Mouse (Mus musculus) 3134 (cell line): ENCODE results near the gene Tmem132d.

ENCODE experiments used
- DNase-seq: peaks from one replicate; pipeline ENCODE4 v3.0.0-alpha.2; 2011; ENCODE audit warnings: low spot score; ENCODE audit not compliant: insufficient read length; ENCODE audit errors: extremely low read depth

Gene Tmem132d

DNA sequence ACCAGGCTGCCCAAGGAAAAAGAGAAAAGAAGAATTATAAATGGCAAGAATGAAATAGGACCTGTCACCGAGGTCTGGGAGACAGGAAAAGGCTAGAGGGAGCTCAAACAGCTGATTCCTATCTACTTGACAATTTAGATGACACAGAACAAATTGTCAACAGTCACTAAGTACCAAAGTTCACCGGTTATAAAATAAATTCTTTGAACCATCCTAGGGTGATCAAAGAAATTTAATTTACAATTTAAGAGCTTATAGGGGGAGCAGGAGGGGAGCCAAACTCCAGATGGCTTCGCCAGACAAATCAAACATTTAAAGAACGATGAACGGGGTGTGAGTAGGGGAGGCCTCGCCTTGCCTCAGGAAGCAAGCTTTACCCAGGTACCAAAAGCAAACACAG, 20.6 kb downstream of the Tmem132d start:
- DNase-seq = no peak

DNA sequence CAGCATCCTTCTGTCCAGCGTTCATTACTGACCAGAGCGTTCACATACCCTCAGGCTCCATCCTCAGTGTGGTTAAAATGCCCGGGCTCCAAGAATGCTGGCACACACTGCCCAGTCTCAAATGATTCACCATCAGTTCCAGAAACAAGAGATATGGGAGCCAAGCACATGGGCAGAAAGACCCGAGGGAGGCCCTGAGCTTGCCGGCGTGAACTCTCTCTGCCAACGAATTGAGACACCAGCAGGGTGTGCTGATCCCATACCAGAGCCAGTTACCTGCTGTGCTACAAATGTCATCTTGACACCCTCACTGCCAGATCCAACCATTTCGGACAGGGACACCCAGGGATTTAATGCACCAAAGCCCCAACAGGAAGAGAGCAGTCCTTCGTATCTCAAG, 25.3 kb downstream of the Tmem132d start:
- no peak for DNase-seq

DNA sequence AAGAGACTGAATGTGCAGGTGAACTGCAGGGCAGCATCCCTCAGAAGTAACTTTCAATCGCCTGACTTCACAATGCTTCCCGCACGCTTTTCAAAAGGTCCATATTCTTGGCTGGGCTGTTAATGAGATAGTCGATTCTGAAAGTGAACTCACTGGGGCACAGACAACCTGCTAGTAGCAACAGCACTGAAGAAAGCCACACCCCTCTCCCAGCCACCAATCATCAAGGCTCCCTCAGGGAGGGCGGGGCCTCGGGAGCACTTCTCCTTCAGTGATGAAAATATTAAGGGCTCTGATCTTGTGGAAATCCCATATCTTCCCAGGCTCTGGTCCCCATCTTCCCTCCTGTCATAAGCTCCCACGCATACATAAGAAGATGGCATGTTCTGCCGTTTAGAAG, 27.8 kb downstream of the Tmem132d start:
- no peak for DNase-seq

DNA sequence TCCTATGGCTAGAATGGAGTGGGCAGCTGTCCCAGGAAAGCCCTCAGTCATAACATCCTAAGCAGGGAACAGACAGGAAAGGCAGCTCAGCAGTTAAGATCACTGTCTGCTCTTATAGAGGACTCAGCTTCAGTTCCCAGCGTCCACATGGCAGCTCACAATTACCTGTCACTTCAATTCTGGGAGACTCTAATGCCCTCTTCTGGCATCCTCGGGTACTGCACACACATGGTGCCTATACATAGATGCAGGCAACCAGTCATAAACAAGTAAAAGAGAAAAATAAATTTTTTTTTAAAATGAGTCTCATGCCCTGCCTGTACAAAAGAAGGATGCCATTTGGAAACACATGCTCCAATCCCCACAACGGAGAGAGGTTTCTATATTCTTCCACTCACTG, 28.7 kb downstream of the Tmem132d start:
- no peak for DNase-seq

DNA sequence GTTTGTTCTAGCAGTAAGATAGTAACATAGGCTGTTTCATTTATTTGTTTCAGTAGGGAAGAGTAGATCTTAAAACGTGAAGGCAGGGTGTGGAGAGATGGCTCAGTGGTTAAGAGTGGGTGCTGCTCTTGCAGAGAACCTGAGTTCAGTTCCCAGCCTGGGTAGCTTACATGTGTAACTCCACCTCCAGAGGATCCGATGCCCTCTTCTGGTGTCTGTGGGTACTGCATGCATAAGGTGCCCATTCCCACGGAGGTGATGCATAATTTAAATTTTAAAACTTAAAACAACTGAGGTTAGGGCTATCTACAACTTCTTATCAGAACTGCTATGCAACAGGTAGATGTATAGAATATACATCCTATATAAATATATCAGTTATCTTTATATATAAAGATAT, 40.5 kb downstream of the Tmem132d start:
- DNase-seq = no peak

DNA sequence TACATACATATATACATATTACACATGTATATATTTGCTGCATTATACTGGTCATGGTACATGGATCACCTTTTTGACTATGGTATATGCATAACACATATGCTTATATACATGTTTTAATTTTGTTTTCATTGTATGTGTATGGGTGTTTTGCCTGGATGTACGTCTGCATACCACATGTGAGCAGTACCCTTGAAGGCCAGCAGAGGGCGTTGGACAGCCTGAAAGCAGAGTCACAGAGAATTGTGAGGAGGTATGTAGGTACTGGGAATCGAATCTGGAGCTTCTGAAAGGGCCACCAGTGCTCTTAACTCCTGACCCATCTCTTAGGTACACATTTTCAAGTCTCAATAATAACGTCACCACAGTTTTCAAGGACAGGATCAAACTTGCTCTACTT, 43.2 kb downstream of the Tmem132d start:
- DNase-seq = no peak

GRCm38 (mm10) chr5:128388358-128389141, 44.3 kb downstream of the Tmem132d start:
- DNase-seq = no peak

- DNase-seq = no peak
Measured at GRCm38 (mm10) chr5:128369814-128370213, 63.1 kb downstream of the Tmem132d start.

GRCm38 (mm10) chr5:128369111-128369510, 63.8 kb downstream of the Tmem132d start:
- no peak for DNase-seq

DNA sequence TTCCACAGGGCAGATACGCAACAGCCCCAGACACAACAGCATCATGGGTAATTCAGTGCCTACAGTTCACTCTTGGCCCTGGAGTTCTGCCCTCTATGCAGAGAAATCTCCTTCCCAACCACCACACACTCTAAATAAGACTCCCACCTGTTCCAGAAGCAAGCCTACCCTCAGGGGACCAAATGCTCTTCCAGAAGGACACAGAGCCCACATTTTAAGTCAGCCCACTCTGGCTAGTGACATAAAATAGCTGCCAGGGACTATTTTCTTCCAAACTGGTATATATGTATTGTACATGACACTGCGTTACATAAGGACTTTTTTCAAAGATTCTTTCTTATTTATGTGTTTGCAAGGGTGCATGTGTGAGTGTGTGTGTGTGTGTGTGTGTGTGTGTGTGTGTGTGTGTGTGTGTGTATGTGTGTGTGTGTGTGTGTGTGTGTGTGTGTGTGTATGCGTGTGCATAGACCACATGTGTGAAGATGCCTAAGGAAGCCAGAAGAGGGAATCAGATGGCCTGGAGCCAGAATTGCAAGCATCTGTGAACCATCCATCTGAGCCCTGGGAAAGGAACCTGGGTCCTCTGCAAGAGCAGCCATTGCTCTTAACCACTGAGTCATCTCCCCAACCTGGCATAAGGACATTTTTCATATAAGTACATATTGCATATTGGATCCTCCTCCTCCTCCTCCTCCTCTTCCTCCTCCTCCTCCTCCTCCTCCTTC, 67.5 kb downstream of the Tmem132d start:
- no peak for DNase-seq

DNA sequence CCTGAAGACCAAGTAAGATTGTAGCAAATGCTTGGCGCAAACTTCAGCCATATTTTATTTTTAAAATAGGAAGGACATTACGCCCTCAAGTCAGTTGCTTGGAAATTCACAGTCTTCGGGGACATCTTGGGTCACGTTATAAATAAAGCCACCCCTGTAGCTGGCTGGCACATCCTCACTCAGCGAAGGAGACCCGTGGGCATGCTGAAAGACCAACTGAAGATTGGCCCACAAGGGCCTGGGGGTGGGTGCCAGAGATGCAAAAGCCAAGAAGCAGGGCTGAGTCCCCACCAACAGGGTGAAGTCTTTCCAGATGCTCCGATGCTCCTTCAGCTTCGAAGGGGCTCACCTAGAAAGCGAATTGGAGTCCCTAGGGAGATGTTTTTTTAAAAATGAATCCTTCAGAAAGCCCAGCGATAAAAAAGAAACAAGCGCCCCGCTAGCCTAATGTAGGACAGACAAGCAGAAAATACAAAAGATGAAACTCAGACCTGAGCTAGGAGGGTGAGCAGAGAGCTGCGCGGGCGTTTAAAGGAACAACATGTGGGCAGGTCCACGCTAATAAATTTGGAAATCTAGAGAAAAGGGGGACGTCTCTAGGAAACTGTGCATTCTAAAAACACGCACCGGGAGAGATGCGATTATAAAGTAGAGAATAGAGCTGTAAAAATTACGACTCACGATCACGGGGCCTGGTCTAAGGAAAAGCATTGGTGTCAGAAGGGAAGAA, 71.8 kb downstream of the Tmem132d start:
- DNase-seq = no peak

DNA sequence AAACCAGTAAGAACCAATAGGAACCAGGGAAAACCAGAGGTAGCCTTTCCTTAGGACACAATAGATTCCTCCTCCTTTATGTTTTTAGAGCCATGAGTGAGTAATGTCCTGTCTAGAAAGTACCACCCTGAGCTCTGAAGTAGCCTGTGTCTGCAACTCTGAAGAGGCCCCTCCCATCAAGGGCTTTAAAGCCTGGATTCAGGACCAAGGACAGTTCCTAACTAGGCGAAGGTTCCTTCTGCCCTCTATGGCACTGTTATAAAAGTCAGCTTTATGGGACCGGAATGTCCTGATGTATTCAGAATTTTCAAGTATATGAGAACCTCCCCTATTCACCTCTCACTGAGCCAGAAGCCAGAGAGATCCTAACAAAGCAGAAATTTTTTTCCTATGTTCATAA, 84.0 kb downstream of the Tmem132d start:
- no peak for DNase-seq

DNA sequence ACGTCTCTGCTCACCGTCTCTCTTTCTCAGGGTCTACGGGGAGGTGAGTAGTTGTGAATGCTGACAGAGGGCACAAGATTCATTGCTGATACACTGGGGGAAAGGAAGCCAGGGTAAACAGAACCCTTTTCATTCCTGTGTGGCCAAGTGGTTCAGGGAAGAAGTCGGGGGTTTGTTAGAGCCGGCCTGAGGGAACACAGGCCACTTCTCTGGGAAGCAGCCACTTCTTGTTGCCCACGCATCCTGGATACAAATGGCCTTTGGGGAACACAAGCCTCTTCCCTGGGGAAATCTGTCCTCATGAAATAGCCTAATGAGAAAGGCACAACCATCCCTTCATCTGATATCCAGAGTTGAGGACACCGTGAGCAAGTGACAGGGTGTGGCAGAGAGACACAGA, 96.0 kb downstream of the Tmem132d start:
- DNase-seq = no peak

DNA sequence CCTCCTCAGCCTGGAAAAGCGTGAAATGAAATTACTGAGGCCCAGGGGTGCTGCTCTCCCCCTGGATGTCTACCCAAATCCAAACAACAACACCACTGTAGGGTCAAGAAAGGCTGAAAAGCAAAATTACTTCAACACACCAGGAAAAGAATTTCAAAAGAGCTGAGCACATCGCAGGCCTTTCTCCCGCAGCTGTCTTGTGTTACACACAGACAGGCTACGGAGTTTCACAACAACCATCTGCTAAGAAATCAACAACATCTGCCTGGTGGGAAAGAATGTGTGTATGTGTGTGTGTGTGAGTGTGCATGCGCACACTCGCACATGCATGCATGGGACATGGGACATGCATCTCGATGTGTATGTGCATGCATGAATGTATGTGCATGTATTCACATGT, 100.1 kb downstream of the Tmem132d start:
- no peak for DNase-seq

DNA sequence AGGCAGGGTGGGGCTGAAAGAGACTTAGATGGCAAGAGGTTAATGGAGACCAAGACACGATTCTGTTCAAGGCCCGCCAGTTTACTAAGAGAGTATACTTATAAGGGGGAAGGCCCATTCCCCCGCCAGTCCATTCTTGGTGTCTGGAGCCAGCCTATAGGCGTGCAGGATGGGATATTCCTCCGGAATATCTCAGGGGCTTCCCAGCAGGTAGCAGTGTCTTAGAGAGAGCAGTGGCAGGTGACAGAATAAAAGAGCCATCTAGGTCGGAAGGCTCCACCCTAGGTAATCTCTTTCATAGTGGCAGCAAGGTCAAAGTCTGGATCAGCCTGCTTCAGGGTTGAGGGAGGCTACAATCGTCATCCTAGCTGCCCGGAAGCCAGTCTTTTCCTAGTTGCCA, 102.5 kb downstream of the Tmem132d start:
- DNase-seq = no peak

GRCm38 (mm10) chr5:128302387-128302786, 130.5 kb downstream of the Tmem132d start:
- DNase-seq = no peak

GRCm38 (mm10) chr5:128291191-128291590, 141.7 kb downstream of the Tmem132d start:
- no peak for DNase-seq

- no peak for DNase-seq
Measured at GRCm38 (mm10) chr5:128273255-128273654, 159.6 kb downstream of the Tmem132d start.

DNA sequence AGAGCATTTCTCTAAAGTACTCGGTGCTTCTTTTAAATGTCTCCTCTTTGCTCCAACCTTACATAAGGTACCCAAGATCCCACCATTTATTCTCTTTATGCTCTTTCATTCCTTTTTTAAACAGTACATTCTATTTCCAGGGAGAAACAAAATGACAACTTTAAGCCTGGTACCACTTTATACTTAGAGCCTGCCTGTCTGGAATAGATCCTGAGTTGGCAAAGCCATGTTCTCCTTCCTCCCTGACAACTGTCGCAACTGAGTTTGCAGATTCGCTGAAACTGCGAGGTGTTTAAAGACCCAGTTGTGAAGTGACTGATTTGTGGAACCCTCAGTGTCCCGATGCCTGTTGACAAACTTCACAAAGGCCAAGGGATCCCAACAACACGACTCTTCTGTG, 165.5 kb downstream of the Tmem132d start:
- no peak for DNase-seq

GRCm38 (mm10) chr5:128244219-128244618, 188.7 kb downstream of the Tmem132d start:
- DNase-seq = no peak

DNA sequence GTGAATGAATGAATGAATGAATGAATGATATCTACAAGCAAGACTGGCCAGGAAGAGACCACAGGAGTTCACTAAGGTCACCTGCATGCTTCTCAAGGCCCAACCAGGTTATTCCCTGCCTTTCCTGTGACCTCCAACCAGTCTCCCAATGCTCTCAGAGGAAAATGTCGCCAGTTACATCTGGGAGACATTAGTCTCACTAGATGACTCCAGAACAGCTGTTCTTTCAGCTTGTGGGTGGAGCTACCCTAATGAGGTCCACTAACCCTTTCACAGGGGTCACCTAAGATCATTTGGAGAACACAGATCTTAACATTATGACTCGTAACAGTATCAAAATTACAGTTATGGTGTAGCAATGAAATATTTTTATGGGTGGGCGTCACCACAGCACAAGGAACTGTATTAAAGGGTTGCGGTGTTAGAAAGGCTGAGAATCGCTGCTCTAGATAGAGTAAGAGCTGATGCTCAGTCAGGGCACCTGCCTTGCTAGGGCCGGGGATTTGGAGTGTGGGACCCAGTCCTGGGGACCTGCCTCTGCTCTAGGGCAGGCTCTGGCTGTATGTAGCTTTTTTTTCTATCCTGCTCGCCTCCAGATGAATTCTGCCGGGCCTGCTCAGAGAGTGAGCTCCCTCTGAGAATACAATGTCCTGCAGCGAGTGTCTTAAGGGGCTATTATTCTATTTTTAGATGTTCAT, 196.1 kb downstream of the Tmem132d start:
- no peak for DNase-seq
